Mouse (Mus musculus) lung, embryonic 14.5 days (tissue): ENCODE measurements around the gene 0610012G03Rik. TPM values are rescaled to one million over a fixed set of nuclear protein-coding genes. Genes with fewer than 3 reads are reported as not detected.

Source experiments
- ATAC-seq: fragments of 200-750 bp; cut with Nextera tagmentation; 2 replicates; pipeline ENCODE4 v1.8.0; 2017; ENCODE audit warnings: mild to moderate bottlenecking, moderate TSS enrichment, moderate library complexity; ENCODE audit not compliant: insufficient read depth
- DNase-seq: peaks from one replicate; pipeline ENCODE4 v3.0.0-alpha.2; 2015
- H3K27ac ChIP-seq: fragments of 300-500 bp; sonication (generic); 2 replicates; pipeline ENCODE4 v1.5.1; 2014; ENCODE audit warnings: low read depth, mild to moderate bottlenecking, moderate library complexity
- H3K27me3 ChIP-seq: fragments of 300-500 bp; sonication (generic); 2 replicates; pipeline ENCODE4 v1.6.1; 2014; ENCODE audit warnings: low read length, control low read depth; ENCODE audit not compliant: insufficient read depth
- H3K36me3 ChIP-seq: fragments of 300-500 bp; sonication (generic); 2 replicates; pipeline ENCODE4 v1.6.1; 2014; ENCODE audit warnings: control low read depth; ENCODE audit not compliant: insufficient read depth
- H3K4me1 ChIP-seq: fragments of 300-500 bp; sonication (generic); 2 replicates; pipeline ENCODE4 v1.6.1; 2014; ENCODE audit warnings: antibody characterized with exemption, control low read depth; ENCODE audit not compliant: insufficient read depth
- H3K4me2 ChIP-seq: fragments of 300-500 bp; sonication (generic); 2 replicates; pipeline ENCODE4 v1.6.1; 2014; ENCODE audit warnings: mild to moderate bottlenecking
- H3K4me3 ChIP-seq: fragments of 300-500 bp; sonication (generic); 2 replicates; pipeline ENCODE4 v1.5.1; 2014; ENCODE audit warnings: low read depth, low read length
- H3K9ac ChIP-seq: fragments of 300-500 bp; sonication (generic); 2 replicates; pipeline ENCODE4 v1.6.1; 2014
- H3K9me3 ChIP-seq: fragments of 300-500 bp; sonication (generic); 2 replicates; pipeline ENCODE4 v1.6.1; 2016; ENCODE audit warnings: low read depth, low read length, control low read depth
- CTCF ChIP-seq: IDR thresholded peaks from 2 replicates; pipeline ENCODE4 v1.5.1; 2016; ENCODE audit warnings: antibody characterized with exemption, low read depth
- WGBS: fragments of 180-500 bp; shearing (Covaris S2); extraction: QIAGEN DNeasy Blood & Tissue Kit; methylation state at CpG from one replicate; pipeline ENCODE4 v1.1.7; 2014; 5-methylcytosine and 5-hydroxymethylcytosine counted together
- microRNA-seq: library from miRNA; unstranded; fragments of <30 nt; microRNA quantifications from one replicate; pipeline ENCODE4, GENCODE M21; 2016; ENCODE audit warnings: borderline number of aligned reads
- polyA plus RNA-seq: library from polyadenylated mRNA; unstranded; fragments of >200 nt; fragmentation: Nextera tagmentation; extraction: Ambion mirVana; gene quantifications from 2 replicates; pipeline ENCODE4 v1.2.1, GENCODE M21; 2014

Gene 0610012G03Rik
- polyA plus RNA-seq, 1 experiment from 2014 or later: 80.5 TPM

DNA sequence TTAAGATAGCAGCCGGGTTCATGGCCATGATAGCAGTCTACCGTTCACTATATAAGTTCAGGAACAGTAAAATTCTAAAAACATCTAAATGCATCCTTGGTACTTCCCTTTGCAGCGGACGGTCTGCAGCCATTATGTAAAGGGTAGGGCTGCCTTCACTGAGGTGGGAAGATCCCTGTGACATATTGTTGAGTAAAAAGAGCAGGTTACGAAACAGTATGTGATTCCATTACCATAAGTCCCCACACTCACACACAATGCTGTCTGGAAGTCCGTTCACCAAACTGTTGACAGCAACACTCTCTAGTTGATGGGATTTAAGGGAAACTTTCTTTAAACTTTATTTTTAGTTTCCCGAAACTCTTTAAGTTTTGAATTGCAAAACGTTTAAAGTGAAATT is 45.1 kb downstream of the 0610012G03Rik start:
- H3K36me3 ChIP-seq: no peaks in the 10 kb centered on the region
- H3K27ac ChIP-seq: no peak overlapping the region
- H3K4me1 ChIP-seq: no peaks in the 10 kb centered on the region
- H3K27me3 ChIP-seq: no peaks in the 10 kb centered on the region
- TF ChIP-seq CTCF: no peak
- no peak overlapping the region for H3K9ac ChIP-seq
- no peaks in the 10 kb centered on the region for H3K9me3 ChIP-seq
- no peak overlapping the region for H3K4me2 ChIP-seq
- H3K4me3 ChIP-seq: no peak overlapping the region
- ATAC-seq: no peak
- WGBS: 82% methylated on average over 8 of the region's 8 CpGs
- no peak for DNase-seq

- DNase-seq (no peak), ATAC-seq (no peak)
- no peak for TF ChIP-seq CTCF
- H3K27ac ChIP-seq: no peak overlapping the region
- no peaks in the 10 kb centered on the region for H3K27me3 ChIP-seq
- H3K9ac ChIP-seq: no peak overlapping the region
- H3K4me2 ChIP-seq: no peak overlapping the region
- no peaks in the 10 kb centered on the region for H3K4me1 ChIP-seq
- whole genome bisulfite sequencing: 79% methylated on average over 1 of the region's 1 CpGs
- no peaks in the 10 kb centered on the region for H3K9me3 ChIP-seq
- H3K36me3 ChIP-seq: no peaks in the 10 kb centered on the region
- H3K4me3 ChIP-seq: no peak overlapping the region
Measured at GRCm38 (mm10) chr16:31901886-31902285, 46.4 kb downstream of the 0610012G03Rik start.

GRCm38 (mm10) chr16:31898546-31899326 is 49.6 kb downstream of the 0610012G03Rik start:
- DNase-seq (peak; percentile 24), ATAC-seq (peak; percentile 31; the same call in 1 of the 2 replicates)
- no peaks in the 10 kb centered on the region for H3K36me3 ChIP-seq
- no peak overlapping the region for H3K4me3 ChIP-seq
- no peaks in the 10 kb centered on the region for H3K9me3 ChIP-seq
- H3K27me3 ChIP-seq: no peaks in the 10 kb centered on the region
- no peak overlapping the region for H3K4me2 ChIP-seq
- WGBS: 77% methylated on average over 18 of the region's 18 CpGs
- no peak for TF ChIP-seq CTCF
- no peak overlapping the region for H3K9ac ChIP-seq
- H3K4me1 ChIP-seq: no peaks in the 10 kb centered on the region
- H3K27ac ChIP-seq: no peak overlapping the region

Small RNA genes lying within 50 kb of the gene (microRNA-seq; reads per million reads assigned to microRNA genes)
- gene Gm26269: not detected

Other genes with a start within 250 kb of the 0610012G03Rik start
- gene Meltf, start 69.7 kb downstream of the 0610012G03Rik start, polyA plus RNA-seq: 0.08 TPM in 1 of 2 replicates, not detected in the other
- 0.42 and 0.43 TPM in 2 replicates for gene Pigz, start 14.6 kb downstream of the 0610012G03Rik start, polyA plus RNA-seq
- gene Ncbp2, start within 50 bp of the 0610012G03Rik start, polyA plus RNA-seq: 115 and 117 TPM in 2 replicates
- 10.5 and 10.9 TPM in 2 replicates for gene Senp5, start 54.8 kb upstream of the 0610012G03Rik start, polyA plus RNA-seq
- 38.2 and 39.8 TPM in 2 replicates for gene Pak2, start 130.8 kb upstream of the 0610012G03Rik start, polyA plus RNA-seq
- 105 and 111 TPM in 2 replicates for gene Pigx, start 151.2 kb upstream of the 0610012G03Rik start, polyA plus RNA-seq
- 29.0 and 33.9 TPM in 2 replicates for gene Cep19, start 151.3 kb upstream of the 0610012G03Rik start, polyA plus RNA-seq
- 37.6 and 42.6 TPM in 2 replicates for gene Nrros, start 217.1 kb upstream of the 0610012G03Rik start, polyA plus RNA-seq
- not detected in 2 replicates for gene Bex6, start 231.3 kb upstream of the 0610012G03Rik start, polyA plus RNA-seq